Mouse (Mus musculus) liver, embryonic 11.5 days (tissue): Measurements from ENCODE around the gene Hspa1a. TPM values are rescaled to one million over a fixed set of nuclear protein-coding genes. Genes with fewer than 3 reads are reported as not detected.

Experiments
- ATAC-seq: fragments of 200-750 bp; cut with Nextera tagmentation; replicated peaks from 2 replicates; pipeline ENCODE4 v1.8.0; 2017; ENCODE audit warnings: moderate number of reproducible peaks, mild to moderate bottlenecking, moderate TSS enrichment, moderate library complexity; ENCODE audit not compliant: low FRiP score
- DNase-seq: peaks from one replicate; pipeline ENCODE4 v3.0.0-alpha.2; 2017; ENCODE audit warnings: low spot score
- H3K27ac ChIP-seq: fragments of 300-500 bp; sonication (generic); 2 replicates; pipeline ENCODE4 v1.5.1; 2014; ENCODE audit warnings: mild to moderate bottlenecking, low read depth, low read length, control low read depth
- H3K27me3 ChIP-seq: fragments of 300-500 bp; sonication (generic); replicated peaks from 2 replicates; pipeline ENCODE4 v1.6.1; 2014; ENCODE audit warnings: low read length, mixed read lengths; ENCODE audit not compliant: control insufficient read depth, insufficient read depth
- H3K36me3 ChIP-seq: fragments of 300-500 bp; sonication (generic); 2 replicates; pipeline ENCODE4 v1.6.1; 2014; ENCODE audit warnings: mild to moderate bottlenecking, low read length, moderate library complexity, mixed read lengths; ENCODE audit not compliant: control insufficient read depth, insufficient read depth
- H3K4me1 ChIP-seq: fragments of 300-500 bp; sonication (generic); replicated peaks from 2 replicates; pipeline ENCODE4 v1.6.1; 2014; ENCODE audit warnings: low read length, mixed read lengths; ENCODE audit not compliant: control insufficient read depth, insufficient read depth
- H3K4me2 ChIP-seq: fragments of 300-500 bp; sonication (generic); 2 replicates; pipeline ENCODE4 v1.6.1; 2014; ENCODE audit warnings: mild to moderate bottlenecking, control low read depth, moderate library complexity
- H3K4me3 ChIP-seq: fragments of 300-500 bp; sonication (generic); 2 replicates; pipeline ENCODE4 v1.5.1; 2014; ENCODE audit warnings: low read depth, low read length, control low read depth
- H3K9ac ChIP-seq: fragments of 300-500 bp; sonication (generic); 2 replicates; pipeline ENCODE4 v1.6.1; 2014; ENCODE audit warnings: low read depth, low read length, control low read depth
- H3K9me3 ChIP-seq: fragments of 300-500 bp; sonication (generic); 2 replicates; pipeline ENCODE4 v1.6.1; 2016; ENCODE audit warnings: low read length, inconsistent platforms, mixed read lengths; ENCODE audit not compliant: control insufficient read depth
- WGBS: fragments of 180-500 bp; shearing (Covaris S2); extraction: QIAGEN DNeasy Blood & Tissue Kit; methylation state at CpG from one replicate; pipeline ENCODE4 v1.1.7; 2014; 5-methylcytosine and 5-hydroxymethylcytosine counted together
- polyA plus RNA-seq: library from polyadenylated mRNA; unstranded; fragments of >200 nt; fragmentation: Nextera tagmentation; extraction: Ambion mirVana; gene quantifications from 2 replicates; pipeline ENCODE4 v1.2.1, GENCODE M21; 2014

The Hspa1a gene
- polyA plus RNA-seq, 1 experiment from 2014 or later, result 5.7 TPM

GRCm38 (mm10) chr17:34934031-34934430, 37.9 kb downstream of the Hspa1a start:
- Histone ChIP-seq H3K4me2 (peak overlapping the region; percentile 23), H3K4me1 (peaks cover 15% of the 10 kb centered on the region), H3K9ac (no peak overlapping the region), H3K27me3 (no peaks in the 10 kb centered on the region), H3K27ac (no peak overlapping the region), H3K36me3 (no peaks in the 10 kb centered on the region; the same call in 1 of the 2 replicates), H3K9me3 (no peaks in the 10 kb centered on the region), H3K4me3 (no peak overlapping the region)
- no peak for DNase-seq
- 73% methylated on average over 24 of the region's 24 CpGs for WGBS
- no peak for ATAC-seq

- no peaks in the 10 kb centered on the region for H3K27me3 ChIP-seq
- H3K4me3 ChIP-seq, result peak overlapping the region; percentile 67
- H3K4me2 ChIP-seq, result peak overlapping the region; percentile 97
- no peaks in the 10 kb centered on the region; the same call in 1 of the 2 replicates for H3K36me3 ChIP-seq
- WGBS, result 73% methylated on average over 8 of the region's 8 CpGs
- H3K4me1 ChIP-seq, result peaks cover 15% of the 10 kb centered on the region
- no peaks in the 10 kb centered on the region for H3K9me3 ChIP-seq
- DNase-seq (no peak), ATAC-seq (no peak)
- H3K9ac ChIP-seq, result peak overlapping the region; percentile 82
- no peak overlapping the region for H3K27ac ChIP-seq
These were observed 39.7 kb downstream of the Hspa1a start for GRCm38 (mm10) chr17:34932287-34932686.

GRCm38 (mm10) chr17:34931735-34932098, 40.2 kb downstream of the Hspa1a start:
- DNase-seq (no peak), ATAC-seq (peak; percentile 19)
- 7% methylated on average over 14 of the region's 14 CpGs for WGBS
- H3K9ac ChIP-seq, result peak overlapping the region; percentile 82
- peak overlapping the region; percentile 67 for H3K4me3 ChIP-seq
- no peaks in the 10 kb centered on the region for H3K27me3 ChIP-seq
- H3K36me3 ChIP-seq, result no peaks in the 10 kb centered on the region; the same call in 1 of the 2 replicates
- H3K27ac ChIP-seq, result no peak overlapping the region
- peak overlapping the region; percentile 97 for H3K4me2 ChIP-seq
- peaks cover 15% of the 10 kb centered on the region for H3K4me1 ChIP-seq
- no peaks in the 10 kb centered on the region for H3K9me3 ChIP-seq

GRCm38 (mm10) chr17:34931061-34931734, 40.8 kb downstream of the Hspa1a start, which contains the start of gene Neu1:
Neu1 (plus strand) TSS chr17:34931253.
- peak; percentile 93 for DNase-seq
- ATAC-seq, result peak; percentile 95
- under 1% methylated on average over 38 of the region's 38 CpGs for WGBS
- Histone ChIP-seq H3K36me3 (no peaks in the 10 kb centered on the region; the same call in 1 of the 2 replicates), H3K4me3 (peak within 1 kb of the TSS; percentile 67), H3K4me2 (peak within 1 kb of the TSS; percentile 97), H3K9me3 (no peaks in the 10 kb centered on the region), H3K27me3 (no peaks in the 10 kb centered on the region), H3K4me1 (peaks cover 15% of the 10 kb centered on the region), H3K27ac (peak within 1 kb of the TSS; percentile 28; the same call in 1 of the 2 replicates), H3K9ac (peak within 1 kb of the TSS; percentile 82)

GRCm38 (mm10) chr17:34928841-34929240, 43.1 kb downstream of the Hspa1a start:
- Histone ChIP-seq H3K27me3 (no peaks in the 10 kb centered on the region), H3K27ac (no peak overlapping the region), H3K36me3 (no peaks in the 10 kb centered on the region; the same call in 1 of the 2 replicates), H3K4me1 (peaks cover 9% of the 10 kb centered on the region), H3K9ac (no peak overlapping the region), H3K4me3 (no peak overlapping the region), H3K4me2 (no peak overlapping the region), H3K9me3 (no peaks in the 10 kb centered on the region)
- ATAC-seq (no peak), DNase-seq (no peak)
- 40% methylated on average over 4 of the region's 4 CpGs for WGBS

GRCm38 (mm10) chr17:34927306-34928019, 44.5 kb downstream of the Hspa1a start:
- Histone ChIP-seq H3K4me2 (no peak overlapping the region), H3K4me1 (peaks cover 5% of the 10 kb centered on the region), H3K4me3 (no peak overlapping the region), H3K9me3 (no peaks in the 10 kb centered on the region), H3K36me3 (no peaks in the 10 kb centered on the region; the same call in 1 of the 2 replicates), H3K9ac (no peak overlapping the region), H3K27me3 (no peaks in the 10 kb centered on the region), H3K27ac (no peak overlapping the region)
- DNase-seq (no peak), ATAC-seq (no peak)
- WGBS, result 80% methylated on average over 18 of the region's 18 CpGs

- no peak overlapping the region for H3K4me2 ChIP-seq
- no peaks in the 10 kb centered on the region for H3K4me1 ChIP-seq
- DNase-seq, result no peak
- H3K9ac ChIP-seq, result no peak overlapping the region
- 70% methylated on average over 5 of the region's 5 CpGs for WGBS
- no peaks in the 10 kb centered on the region for H3K36me3 ChIP-seq
- no peaks in the 10 kb centered on the region for H3K27me3 ChIP-seq
- H3K27ac ChIP-seq, result no peak overlapping the region
- no peak overlapping the region for H3K4me3 ChIP-seq
- no peak for ATAC-seq
- no peaks in the 10 kb centered on the region for H3K9me3 ChIP-seq
These were observed 47.7 kb downstream of the Hspa1a start for GRCm38 (mm10) chr17:34924258-34924657.

- DNase-seq, result no peak
- WGBS, result 42% methylated on average over 6 of the region's 6 CpGs
- no peak for ATAC-seq
- H3K27me3 ChIP-seq, result no peaks in the 10 kb centered on the region
- H3K27ac ChIP-seq, result no peak overlapping the region
- no peaks in the 10 kb centered on the region for H3K9me3 ChIP-seq
- H3K9ac ChIP-seq, result no peak overlapping the region
- no peaks in the 10 kb centered on the region for H3K36me3 ChIP-seq
- H3K4me2 ChIP-seq, result no peak overlapping the region
- no peak overlapping the region for H3K4me3 ChIP-seq
- no peaks in the 10 kb centered on the region for H3K4me1 ChIP-seq
These were observed 49.0 kb downstream of the Hspa1a start for GRCm38 (mm10) chr17:34922939-34923338.
